Mouse (Mus musculus) embryonic stem cell, embryonic (primary cell): ENCODE results near the gene Thrb.

Experiments
- CTCF ChIA-PET, 4 experiments: fragments of 300-600 bp in 2 of 4; fragments of 350-600 bp in 2 of 4; sonication (Branson Sonifier 250); formaldehyde crosslinking; loops; one replicate each; lab custom pipeline; 2022; ENCODE audit warnings: inconsistent platforms in 2 of 4; lab: Charles Lee
- POLR2A ChIA-PET, 4 experiments: fragments of 300-600 bp in 2 of 4; fragments of 350-600 bp in 2 of 4; sonication (Branson Sonifier 250); formaldehyde crosslinking; loops; one replicate each; lab custom pipeline; 2022; ENCODE audit warnings: antibody characterized with exemption in 4 of 4, inconsistent platforms in 1 of 4; lab: Charles Lee

The Thrb gene

DNA sequence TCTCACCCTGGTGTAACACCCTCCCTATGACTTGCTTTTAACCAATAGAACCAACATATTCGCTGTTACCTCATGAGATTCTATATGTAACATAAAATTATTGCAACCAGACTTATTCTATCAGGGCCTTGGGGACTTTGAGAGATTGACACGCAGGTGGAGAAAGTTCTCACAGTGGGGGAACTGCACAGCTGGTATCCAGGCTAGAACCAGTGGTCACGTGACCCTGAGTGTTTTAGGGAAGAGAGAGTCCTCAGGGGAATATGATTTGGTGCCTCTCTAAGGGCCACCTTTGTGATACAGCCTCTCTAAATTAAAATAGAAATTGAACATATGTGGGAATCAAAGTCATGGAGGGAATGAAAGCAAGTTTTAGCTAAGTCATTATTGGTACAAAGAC is 371.9 kb downstream of the Thrb start:
- POLR2A ChIA-PET, result no interaction called here
- CTCF ChIA-PET, result no interaction called here

GRCm38 (mm10) chr14:18036573-18036972 is 376.5 kb downstream of the Thrb start:
- ChIA-PET CTCF (no interaction called here), POLR2A (no interaction called here)

DNA sequence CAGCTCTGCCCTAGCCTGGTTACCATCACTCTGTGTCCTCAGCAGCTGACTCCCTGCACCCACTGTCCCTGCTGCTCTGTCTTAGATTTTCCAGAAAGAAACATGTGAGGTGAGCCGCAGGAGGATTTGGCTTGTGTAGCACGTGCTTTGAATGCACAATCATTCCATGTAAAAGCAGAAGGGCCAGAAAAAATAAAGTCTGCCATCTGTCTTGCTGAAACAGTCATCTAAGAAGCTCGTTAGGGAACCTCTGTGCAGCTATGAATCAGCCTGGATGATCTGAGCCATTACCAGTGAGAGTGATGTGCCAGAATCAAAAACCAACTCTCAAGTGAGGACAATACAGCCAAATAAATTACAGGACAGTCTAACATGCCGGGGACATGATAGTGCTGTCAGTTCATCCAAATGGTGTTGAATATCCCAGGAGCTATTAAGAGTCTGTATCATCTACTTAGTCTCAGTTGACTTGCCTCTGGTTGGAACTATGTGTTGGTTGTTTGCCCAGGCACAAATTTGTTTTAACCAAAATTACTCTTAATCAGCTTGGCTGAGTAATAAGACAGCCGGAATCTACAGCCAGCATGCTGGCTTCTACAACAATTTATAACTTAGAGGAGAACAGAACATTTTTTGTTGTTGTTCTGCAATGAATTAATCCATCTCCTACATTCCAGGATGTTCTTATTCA is 402.2 kb downstream of the Thrb start:
- ChIA-PET POLR2A (no interaction called here), CTCF (no interaction called here)
